In genomic region chr11:113291781-113292714, GRCm38 (mm10) we compare ENCODE assay signal across 8 mouse cellular contexts.
DNase-seq lines count a peak whose midpoint lies in the region; TF ChIP-seq lines count a peak whose summit lies in the region.

No protein-coding gene starts in this region.

- no peak overlapping the region for H3ac ChIP-seq in myocyte (ENCODE audit: control insufficient read depth, insufficient read length)

- no peak overlapping the region for H3K4me3 ChIP-seq in brown adipose tissue, adult 24 weeks (ENCODE audit: insufficient read depth, low read depth, low read length)
- no peak overlapping the region for H3K4me3 ChIP-seq in myocyte

- DNase-seq in kidney, adult 9 months: peak; percentile 16
- no peak for DNase-seq in kidney, postnatal 14 days
- peak; percentile 50 to 61 for DNase-seq in heart, postnatal 10 days
- DNase-seq in cerebellum, adult 11 months: no peak
- no peak for DNase-seq in frontal cortex, postnatal 10 days (ENCODE audit: low spot score in 2 of 2)
- no peak for DNase-seq in layer of hippocampus, postnatal 36 days

- no peak for TF ChIP-seq POLR2A in myocyte (IDR thresholded peaks at IDR 0.05; ENCODE audit: insufficient read length, low read depth)

- H3K36me3 ChIP-seq in myocyte (ENCODE audit: control insufficient read depth, insufficient read depth): no peaks in the 10 kb centered on the region

- H3K27ac ChIP-seq in brown adipose tissue, adult 24 weeks (replicated peaks; ENCODE audit: low read depth, low read length): 0 out of 2 replicates have a peak overlapping the region, but pooled peaks have one; percentile 23

- H3K79me2 ChIP-seq in myocyte (ENCODE audit: control insufficient read depth, insufficient read depth): no peaks in the 10 kb centered on the region

- intact Hi-C loops in heart, postnatal 10 days (cut with DNase I): no loop called here

- peak overlapping the region; percentile 24 for H3K4me2 ChIP-seq in myocyte (ENCODE audit: low read depth)

- no peaks in the 10 kb centered on the region for H3K27me3 ChIP-seq in myocyte (ENCODE audit: control insufficient read depth, insufficient read depth, insufficient read length)

- H3K4me1 ChIP-seq in brown adipose tissue, adult 24 weeks (ENCODE audit: control insufficient read depth, insufficient read depth, insufficient read length, low read length): no peaks in the 10 kb centered on the region

TF ChIP-seq in myocyte, 11 proteins besides CTCF, POLR2A, EP300 and RAD21:
- TF ChIP-seq CEBPB (IDR thresholded peaks at IDR 0.05; ENCODE audit: insufficient read depth, poor library complexity, severe bottlenecking) (no peak), USF1 (IDR thresholded peaks at IDR 0.05; ENCODE audit: low read depth) (no peak), E2F4 (IDR thresholded peaks at IDR 0.05; ENCODE audit: insufficient read depth) (no peak), MAX (IDR thresholded peaks at IDR 0.05; ENCODE audit: low read depth) (no peak), MYOG (IDR thresholded peaks at IDR 0.05; ENCODE audit: control insufficient read depth in 1 of 3, insufficient read depth in 1 of 3, insufficient read length in 2 of 3, low read depth in 2 of 3) (no peak), MYOD1 (IDR thresholded peaks at IDR 0.05; ENCODE audit: control insufficient read depth in 1 of 3, insufficient read length in 2 of 3, low read depth in 2 of 3) (no peak), POLR2AphosphoS2 (IDR thresholded peaks at IDR 0.05; ENCODE audit: insufficient read length, low read depth) (no peak), TCF3 (IDR thresholded peaks at IDR 0.05; ENCODE audit: insufficient read length, low read depth) (no peak), TCF12 (IDR thresholded peaks at IDR 0.05; ENCODE audit: insufficient read depth, poor library complexity, severe bottlenecking) (no peak), SRF (IDR thresholded peaks at IDR 0.05; ENCODE audit: control insufficient read depth, insufficient read length, low read depth) (no peak), REST (IDR thresholded peaks at IDR 0.05; ENCODE audit: insufficient read depth, insufficient read length) (no peak)
TF ChIP-seq in myocyte: peak in this region for 0.

Comparison
In these comparisons a context has a peak if more than half of its experiments do, and no peak if none do; other contexts are left out.
1. DNase-seq: peak in kidney, adult 9 months (single experiment) and heart, postnatal 10 days (2 of 2); none in kidney, postnatal 14 days (single experiment), cerebellum, adult 11 months (single experiment), frontal cortex, postnatal 10 days (0 of 2) and layer of hippocampus, postnatal 36 days (0 of 2).